Mouse (Mus musculus) embryonic fibroblast, embryonic 13.5 days (primary cell): ENCODE results near the gene Ppp6r2.

Experiments
- CTCF ChIP-seq: IDR thresholded peaks from 2 replicates; pipeline ENCODE4 v1.5.1; 2011; ENCODE audit warnings: mild to moderate bottlenecking, control low read depth, low read length, moderate library complexity, borderline replicate concordance; ENCODE audit not compliant: insufficient read depth
- POLR2A ChIP-seq: IDR thresholded peaks from 2 replicates; pipeline ENCODE4 v1.6.1; 2011; ENCODE audit warnings: low read depth, mild to moderate bottlenecking, control low read depth, low read length, moderate library complexity

DNA sequence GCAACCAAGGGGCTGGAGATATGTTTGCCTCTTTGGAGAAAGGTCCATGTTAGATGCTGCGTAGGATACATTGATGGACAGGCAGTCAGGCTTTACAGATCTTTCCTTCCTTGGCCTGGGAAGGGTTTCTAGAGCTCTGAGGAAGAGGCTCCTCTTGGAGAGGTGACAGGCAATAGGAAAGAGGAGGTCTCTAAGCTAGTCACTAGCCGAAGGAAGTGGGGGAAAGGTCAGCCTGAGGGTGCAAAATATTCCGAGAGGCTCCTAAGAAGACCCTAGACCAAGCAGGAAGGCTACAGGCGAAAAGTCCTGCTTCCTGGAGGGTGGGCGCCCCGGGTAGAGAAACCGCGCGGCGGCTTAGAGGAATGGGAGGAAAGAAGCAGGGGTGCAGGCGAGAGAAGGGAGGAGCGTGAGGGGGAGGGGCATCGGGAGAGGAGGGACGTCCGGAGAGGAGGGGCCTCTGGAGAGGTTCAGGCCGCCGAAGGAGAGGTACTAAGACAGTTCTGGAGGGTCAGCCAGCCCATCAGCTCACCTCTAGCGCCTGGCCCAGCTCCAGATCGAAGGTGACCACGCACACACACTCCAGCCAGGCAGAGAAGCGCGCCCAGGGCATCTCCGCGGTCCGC is 15.6 kb upstream of the Ppp6r2 start:
- TF ChIP-seq POLR2A (peak; percentile 93), CTCF (no peak)
